Mouse (Mus musculus) cerebellum, adult 2 months (tissue): Measurements from ENCODE around the gene Rgs9bp. TPM values are rescaled to one million over a fixed set of nuclear protein-coding genes. Genes with fewer than 3 reads are reported as not detected.
"Not testable (repeated sequence)": the region's sequence is repeated elsewhere in the genome, so short reads cannot be mapped to it uniquely, and the experiment has no call there.

ENCODE experiments used
- DNase-seq, 2 experiments: peaks; one replicate each; pipeline ENCODE4 v3.0.0; 2021
- H3K27ac ChIP-seq: fragments of 200-500 bp; 2 replicates; pipeline ENCODE4 v1.5.1; 2012; ENCODE audit warnings: low read length, control low read depth, inconsistent platforms; ENCODE audit not compliant: insufficient read depth
- H3K27me3 ChIP-seq: fragments of 200-500 bp; 2 replicates; pipeline ENCODE4 v1.6.1; 2012; ENCODE audit warnings: inconsistent platforms, mild to moderate bottlenecking, low read length, moderate library complexity; ENCODE audit not compliant: control insufficient read depth, insufficient read depth
- H3K4me1 ChIP-seq: fragments of 200-500 bp; 2 replicates; pipeline ENCODE4 v1.6.1; 2011; ENCODE audit warnings: low read length; ENCODE audit not compliant: control insufficient read depth, insufficient read depth
- H3K4me3 ChIP-seq: fragments of 200-500 bp; replicated peaks from 2 replicates; pipeline ENCODE3; 2011; ENCODE audit warnings: mild to moderate bottlenecking, low read depth, low read length, control low read depth; ENCODE audit not compliant: insufficient read depth
- CTCF ChIP-seq: fragments of 200-500 bp; IDR thresholded peaks from 2 replicates; pipeline ENCODE4 v1.5.1; 2011; ENCODE audit warnings: low read depth, mild to moderate bottlenecking, control low read depth, low read length, moderate library complexity, borderline replicate concordance; ENCODE audit not compliant: insufficient read depth
- POLR2A ChIP-seq: fragments of 200-500 bp; IDR thresholded peaks from 2 replicates; pipeline ENCODE4 v1.6.1; 2011; ENCODE audit warnings: low read length, control low read depth, borderline replicate concordance; ENCODE audit not compliant: insufficient read depth
- WGBS: fragments of 180-500 bp; shearing (Covaris S2); methylation state at CpG from one replicate; pipeline ENCODE4 v1.1.7; 2018; 5-methylcytosine and 5-hydroxymethylcytosine counted together
- polyA plus RNA-seq: library from polyadenylated mRNA; depleted of rRNA; stranded (reverse); fragments of >200 nt; gene quantifications from 2 replicates; pipeline ENCODE4 v1.2.3, GENCODE M21; 2012

The Rgs9bp gene
- polyA plus RNA-seq, 1 experiment: 0.07 TPM

- TF ChIP-seq POLR2A: no peak
- peak; percentile 59 for TF ChIP-seq CTCF
- WGBS: 38% methylated on average over 4 of the region's 4 CpGs
- no peak overlapping the region for H3K4me3 ChIP-seq
- H3K27me3 ChIP-seq: no peaks in the 10 kb centered on the region
- H3K27ac ChIP-seq: no peak overlapping the region
- peak in 1 of 2 experiments; percentile 19 for DNase-seq
- peaks cover 2% of the 10 kb centered on the region; the same call in 1 of the 2 replicates for H3K4me1 ChIP-seq
These were observed 5.5 kb downstream of the Rgs9bp start for GRCm38 (mm10) chr7:35579849-35580248.

DNA sequence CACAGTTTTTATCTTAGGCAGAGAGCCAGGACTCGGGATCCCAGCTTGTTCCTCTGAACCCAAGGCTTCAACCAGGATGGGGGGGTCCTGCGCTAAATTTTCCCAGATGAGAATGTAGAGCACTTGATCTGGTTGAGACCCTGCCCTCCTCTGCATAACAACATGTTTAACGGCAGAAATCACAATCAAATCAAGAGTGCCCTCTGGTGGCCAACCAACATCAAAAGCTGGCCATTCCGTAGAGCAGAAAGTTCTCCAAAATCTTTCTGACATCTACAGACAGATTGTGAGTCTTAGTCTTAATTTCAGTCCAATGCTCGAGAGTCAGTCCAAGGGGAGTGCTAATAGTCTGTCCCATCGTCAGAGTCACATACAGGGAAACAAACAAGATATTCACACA, 14.5 kb downstream of the Rgs9bp start:
- 16% methylated on average over 6 of the region's 6 CpGs for WGBS
- H3K27ac ChIP-seq, H3K27me3 ChIP-seq, H3K4me1 ChIP-seq, H3K4me3 ChIP-seq, DNase-seq: not testable (repeated sequence)

- H3K27ac ChIP-seq, H3K27me3 ChIP-seq, DNase-seq, H3K4me1 ChIP-seq, H3K4me3 ChIP-seq: not testable (repeated sequence)
- 90% methylated on average over 4 of the region's 4 CpGs for WGBS
These were observed 15.7 kb downstream of the Rgs9bp start for GRCm38 (mm10) chr7:35569724-35570123.

- H3K4me1 ChIP-seq, H3K4me3 ChIP-seq, H3K27ac ChIP-seq, H3K27me3 ChIP-seq, DNase-seq: not testable (repeated sequence)
- 82% methylated on average over 13 of the region's 13 CpGs for WGBS
These were observed 19.4 kb downstream of the Rgs9bp start for GRCm38 (mm10) chr7:35565965-35566364.

DNA sequence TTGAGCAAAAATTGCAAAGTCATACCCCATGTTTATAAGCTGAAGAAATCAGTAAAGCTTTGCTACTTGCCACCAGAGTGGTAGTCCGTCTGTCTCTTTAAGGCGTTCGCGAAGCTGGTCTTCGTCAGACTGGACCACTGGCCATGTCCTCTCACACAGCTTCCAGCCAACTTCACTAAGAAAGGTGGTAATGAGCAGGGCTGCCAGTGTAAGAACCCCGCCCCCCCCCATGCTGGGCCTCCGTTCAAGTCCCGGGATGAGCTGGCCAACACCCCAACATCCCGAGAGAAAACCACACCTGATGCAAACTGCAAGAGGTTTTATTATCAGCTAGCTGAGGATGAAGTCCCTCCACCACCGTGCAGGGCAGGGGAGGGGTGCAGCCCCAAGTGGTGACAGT, 20.5 kb downstream of the Rgs9bp start:
- not testable (repeated sequence) for H3K4me1 ChIP-seq, H3K27ac ChIP-seq, H3K4me3 ChIP-seq, DNase-seq, H3K27me3 ChIP-seq
- 67% methylated on average over 10 of the region's 10 CpGs for WGBS

DNA sequence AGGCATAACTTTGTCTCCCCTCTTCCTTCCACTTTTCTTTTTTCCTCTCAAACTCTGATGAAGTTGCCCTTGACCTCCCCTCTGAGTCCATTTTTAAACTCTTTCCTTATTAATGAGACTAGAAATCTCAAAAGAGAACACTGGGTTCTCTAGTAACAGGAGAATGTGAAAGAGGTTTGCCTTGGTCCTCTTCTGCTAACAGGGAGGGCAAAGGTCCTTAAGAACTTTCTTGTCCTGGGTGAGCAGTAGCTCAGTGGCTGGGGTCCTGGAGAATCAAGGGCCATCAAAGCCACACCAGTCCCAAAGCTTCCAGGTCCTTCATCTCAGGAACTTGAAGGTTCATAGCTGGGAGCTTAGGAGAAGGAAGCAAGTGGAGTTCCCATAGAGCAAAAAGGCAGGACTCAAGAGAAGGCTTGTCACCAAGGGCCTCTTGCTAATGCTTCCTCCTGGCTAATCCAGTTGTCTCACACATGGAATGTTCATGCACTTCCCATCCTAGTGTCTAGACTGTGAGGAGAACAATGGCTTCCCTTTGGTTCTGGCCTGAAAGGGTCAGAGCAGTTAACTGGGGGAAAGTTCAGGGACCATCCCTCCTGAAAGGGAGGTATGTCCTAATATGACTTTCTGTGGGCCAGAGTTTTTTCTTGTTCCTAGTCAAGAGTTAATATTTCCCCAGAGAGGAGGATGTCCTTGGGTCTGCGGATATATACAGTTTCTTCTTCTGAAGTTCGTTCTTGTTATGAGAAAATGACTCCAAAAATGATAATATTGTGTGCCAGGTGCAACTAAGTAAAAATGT, 21.1 kb downstream of the Rgs9bp start:
- no peak for TF ChIP-seq CTCF
- TF ChIP-seq POLR2A: no peak
- 82% methylated on average over 2 of the region's 2 CpGs for WGBS
- H3K4me1 ChIP-seq: no peaks in the 10 kb centered on the region

DNA sequence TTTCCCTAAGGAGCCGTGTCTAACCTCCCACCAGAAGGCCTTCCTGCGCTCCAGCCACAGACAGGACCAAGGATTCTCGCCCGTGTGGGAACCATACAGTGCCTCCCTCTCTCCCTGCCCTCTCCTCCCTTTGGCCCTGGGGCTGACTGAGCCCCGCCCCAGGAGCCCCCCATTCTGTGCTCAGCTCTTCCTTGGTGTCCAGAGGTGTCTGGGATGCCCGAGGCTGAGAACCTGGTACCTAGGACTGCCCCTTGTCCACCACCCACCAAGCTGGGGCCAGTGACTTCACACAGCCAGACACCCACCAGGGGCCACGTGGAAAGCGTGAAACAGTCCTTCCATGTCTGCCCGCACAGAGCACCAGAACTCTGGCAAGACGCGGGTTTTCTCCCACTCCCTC, 22.3 kb downstream of the Rgs9bp start:
- H3K4me1 ChIP-seq: no peaks in the 10 kb centered on the region
- 64% methylated on average over 11 of the region's 11 CpGs for WGBS

More for the DNA sequence above, 21.1 kb downstream of the Rgs9bp start:
- Histone ChIP-seq H3K27me3 (no peaks in the 10 kb centered on the region), H3K27ac (no peak overlapping the region), H3K4me3 (no peak overlapping the region)
- no peak for DNase-seq

GRCm38 (mm10) chr7:35559838-35560237, 25.5 kb downstream of the Rgs9bp start:
- no peak for TF ChIP-seq CTCF
- TF ChIP-seq POLR2A: no peak
- 93% methylated on average over 3 of the region's 3 CpGs for WGBS
- Histone ChIP-seq H3K4me1 (no peaks in the 10 kb centered on the region), H3K27ac (no peak overlapping the region), H3K27me3 (no peaks in the 10 kb centered on the region), H3K4me3 (no peak overlapping the region)
- DNase-seq: no peak

More for the DNA sequence above, 22.3 kb downstream of the Rgs9bp start:
- Histone ChIP-seq H3K27me3 (no peaks in the 10 kb centered on the region), H3K4me3 (no peak overlapping the region), H3K27ac (no peak overlapping the region)
- no peak for TF ChIP-seq CTCF
- TF ChIP-seq POLR2A: no peak
- DNase-seq: no peak
